Mouse (Mus musculus): Measurements from ENCODE around the gene Bckdhb. TPM values are rescaled to one million over a fixed set of nuclear protein-coding genes. Genes with fewer than 3 reads are reported as not detected.

Bckdhb gene
- total and polyA plus RNA-seq, 3 experiments: 10.6 to 20.3 (median 12.0) TPM

GRCm38 (mm10) chr9:84112319-84112718 lies 187.4 kb downstream of the Bckdhb start:
- H3K79me2 ChIP-seq (replicated peaks; ENCODE audit: control insufficient read depth, extremely low read depth, insufficient read depth, poor library complexity, severe bottlenecking): no peaks in the 10 kb centered on the region
- dilution Hi-C loops (cut with MboI; ENCODE audit: extremely low pct_ligation_motif_present, extremely low pct_unique_long_range_greater_than_20kb, low sequenced_read_pairs): no loop called here
- no peak overlapping the region for H3K27ac ChIP-seq (ENCODE audit: insufficient read depth, low read depth)
- H3K27me3 ChIP-seq (replicated peaks): no peaks in the 10 kb centered on the region
- H3K9ac ChIP-seq (ENCODE audit: insufficient read depth, low read depth): no peak overlapping the region
- peak overlapping the region; percentile 31 for H3K4me2 ChIP-seq (ENCODE audit: insufficient read depth, low read depth, poor library complexity, severe bottlenecking)
- DNase-seq (ENCODE audit: extremely low read depth): no peak
- H3K36me3 ChIP-seq (replicated peaks in 1 of 2; ENCODE audit: control insufficient read depth in 1 of 2, insufficient read depth in 1 of 2, low read length in 1 of 2): no peaks in the 10 kb centered on the region
- H3K4me1 ChIP-seq (ENCODE audit: control insufficient read depth in 1 of 2, insufficient read depth in 2 of 2): peaks cover 5 to 26% of the 10 kb centered on the region in 2 experiments
- H3K4me3 ChIP-seq (replicated peaks in 1 of 3; ENCODE audit: low read depth in 2 of 3, low read length in 2 of 3, poor library complexity in 1 of 3): no peak overlapping the region
- in situ Hi-C loops (cut with MboI; ENCODE audit: low pct_ligation_motif_present, low pct_unique_long_range_greater_than_20kb, low sequenced_read_pairs): no loop called here
- TF ChIP-seq UBTF (IDR thresholded peaks at IDR 0.05; ENCODE audit: low read depth, low read length): no peak
- no peak for TF ChIP-seq CHD2 (IDR thresholded peaks at IDR 0.05; ENCODE audit: low read length)
- TF ChIP-seq ZKSCAN1 (IDR thresholded peaks at IDR 0.05; ENCODE audit: borderline replicate concordance, low read depth, low read length): no peak
- no peak for TF ChIP-seq MYC (IDR thresholded peaks at IDR 0.05; ENCODE audit: low read depth, low read length)
- no peak for TF ChIP-seq ELF1 (IDR thresholded peaks at IDR 0.05; ENCODE audit: low read depth, low read length)
- no peak for TF ChIP-seq MAX (IDR thresholded peaks at IDR 0.05; ENCODE audit: low read length)
- TF ChIP-seq GABPA (IDR thresholded peaks at IDR 0.05; ENCODE audit: insufficient replicate concordance, low read depth, low read length): no peak
- TF ChIP-seq PAX5 (IDR thresholded peaks at IDR 0.05; ENCODE audit: low read length): no peak
- H3K9me3 ChIP-seq (replicated peaks; ENCODE audit: low read length): no peaks in the 10 kb centered on the region

- H3K4me3 ChIP-seq (replicated peaks in 1 of 3; ENCODE audit: low read depth in 2 of 3, low read length in 2 of 3, poor library complexity in 1 of 3): no peak overlapping the region
Observed at GRCm38 (mm10) chr9:84112842-84113568, 188.1 kb downstream of the Bckdhb start.

GRCm38 (mm10) chr9:84114254-84114653 lies 189.3 kb downstream of the Bckdhb start:
- dilution Hi-C loops (cut with MboI; ENCODE audit: extremely low pct_ligation_motif_present, extremely low pct_unique_long_range_greater_than_20kb, low sequenced_read_pairs): no loop called here
- Histone ChIP-seq H3K4me3 (replicated peaks in 1 of 3; ENCODE audit: low read depth in 2 of 3, low read length in 2 of 3, poor library complexity in 1 of 3) (peak overlapping the region in 2 of 3 experiments; percentile 20 to 53), H3K9me3 (replicated peaks; ENCODE audit: low read length) (no peaks in the 10 kb centered on the region), H3K27ac (ENCODE audit: insufficient read depth, low read depth) (no peak overlapping the region), H3K4me1 (ENCODE audit: control insufficient read depth in 1 of 2, insufficient read depth in 2 of 2) (peaks cover 5 to 19% of the 10 kb centered on the region in 2 experiments), H3K9ac (ENCODE audit: insufficient read depth, low read depth) (peak overlapping the region; percentile 59), H3K36me3 (replicated peaks in 1 of 2; ENCODE audit: control insufficient read depth in 1 of 2, insufficient read depth in 1 of 2, low read length in 1 of 2) (no peaks in the 10 kb centered on the region), H3K4me2 (ENCODE audit: insufficient read depth, low read depth, poor library complexity, severe bottlenecking) (peak overlapping the region; percentile 84), H3K27me3 (replicated peaks) (no peaks in the 10 kb centered on the region), H3K79me2 (replicated peaks; ENCODE audit: control insufficient read depth, extremely low read depth, insufficient read depth, poor library complexity, severe bottlenecking) (no peaks in the 10 kb centered on the region)
- TF ChIP-seq MEF2A (IDR thresholded peaks at IDR 0.05; ENCODE audit: borderline replicate concordance, low read depth, low read length) (no peak), JUND (conservative IDR thresholded peaks at IDR 0.05; ENCODE audit: low read depth, low read length) (no peak), CHD1 (IDR thresholded peaks at IDR 0.05; ENCODE audit: low read depth, low read length) (no peak), ETS1 (conservative IDR thresholded peaks at IDR 0.05; ENCODE audit: low read depth, low read length) (no peak), POLR2A (IDR thresholded peaks at IDR 0.05; ENCODE audit: low read depth, low read length) (no peak)
- DNase-seq (ENCODE audit: extremely low read depth): no peak
- in situ Hi-C loops (cut with MboI; ENCODE audit: low pct_ligation_motif_present, low pct_unique_long_range_greater_than_20kb, low sequenced_read_pairs): no loop called here

More at GRCm38 (mm10) chr9:84112842-84113568, 188.1 kb downstream of the Bckdhb start:
- Histone ChIP-seq H3K79me2 (replicated peaks; ENCODE audit: control insufficient read depth, extremely low read depth, insufficient read depth, poor library complexity, severe bottlenecking) (no peaks in the 10 kb centered on the region), H3K4me1 (ENCODE audit: control insufficient read depth in 1 of 2, insufficient read depth in 2 of 2) (peaks cover 5 to 26% of the 10 kb centered on the region in 2 experiments), H3K4me2 (ENCODE audit: insufficient read depth, low read depth, poor library complexity, severe bottlenecking) (no peak overlapping the region; the same call in 1 of the 2 replicates), H3K9ac (ENCODE audit: insufficient read depth, low read depth) (no peak overlapping the region), H3K36me3 (replicated peaks in 1 of 2; ENCODE audit: control insufficient read depth in 1 of 2, insufficient read depth in 1 of 2, low read length in 1 of 2) (no peaks in the 10 kb centered on the region), H3K9me3 (replicated peaks; ENCODE audit: low read length) (no peaks in the 10 kb centered on the region), H3K27me3 (replicated peaks) (no peaks in the 10 kb centered on the region), H3K27ac (ENCODE audit: insufficient read depth, low read depth) (no peak overlapping the region)
- no peak for DNase-seq (ENCODE audit: extremely low read depth)
- dilution Hi-C loops (cut with MboI; ENCODE audit: extremely low pct_ligation_motif_present, extremely low pct_unique_long_range_greater_than_20kb, low sequenced_read_pairs): no loop called here
- TF ChIP-seq ZMIZ1 (IDR thresholded peaks at IDR 0.05; ENCODE audit: low read depth, low read length) (no peak), MAX (IDR thresholded peaks at IDR 0.05; ENCODE audit: low read length) (no peak), ZNF384 (IDR thresholded peaks at IDR 0.05; ENCODE audit: low read depth, low read length) (no peak)
- in situ Hi-C loops (cut with MboI; ENCODE audit: low pct_ligation_motif_present, low pct_unique_long_range_greater_than_20kb, low sequenced_read_pairs): no loop called here
